ENCODE assay signal across 14 mouse cellular contexts in the genomic region with DNA sequence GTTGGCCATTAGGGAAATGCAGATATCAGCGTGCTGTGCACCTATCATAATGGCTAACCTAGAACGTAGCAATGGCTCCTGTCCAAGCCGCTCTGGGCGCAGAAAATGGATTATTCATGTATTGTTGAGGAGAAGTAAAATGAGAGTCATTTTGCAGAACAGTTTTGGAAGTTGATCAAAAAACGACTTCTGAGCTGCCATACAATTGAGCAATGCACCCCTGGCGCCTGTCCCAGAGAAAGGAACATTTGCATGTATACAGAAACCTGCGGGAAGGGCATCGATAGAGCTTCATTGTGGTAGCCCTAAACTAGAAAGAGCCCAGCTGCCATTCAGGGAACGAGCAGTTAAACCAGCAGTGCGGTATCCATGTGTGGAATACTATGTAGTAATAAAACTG. TPM values are rescaled to one million over a fixed set of nuclear protein-coding genes. Genes with fewer than 3 reads are reported as not detected.
DNase-seq lines count a peak whose midpoint lies in the region; ATAC-seq lines count a peak whose summit lies in the region.
"Had no signal": no experiment of that assay in that cellular context is flagged by ENCODE, and none has a peak within 500 bp of the region (broad histone marks: within the 10 kb centered on the region; RNA-seq: fewer than 3 reads in every experiment).

No protein-coding gene starts in this region.

- H3K4me3 ChIP-seq in hindbrain, embryonic 13.5 days, result no peak overlapping the region
- H3K4me3 ChIP-seq in hindbrain, embryonic 16.5 days (ENCODE audit: low read length), result no peak overlapping the region
- no peak overlapping the region for H3K4me3 ChIP-seq in embryonic facial prominence, embryonic 15.5 days (replicated peaks)

- H3K9me3 ChIP-seq in hindbrain, embryonic 13.5 days, result no peaks in the 10 kb centered on the region
- no peaks in the 10 kb centered on the region; the same call in 1 of the 2 replicates for H3K9me3 ChIP-seq in hindbrain, embryonic 16.5 days (ENCODE audit: control insufficient read depth, low read length)
- no peaks in the 10 kb centered on the region for H3K9me3 ChIP-seq in embryonic facial prominence, embryonic 15.5 days (replicated peaks)

- 63% methylated on average over 10 of the region's 10 CpGs for WGBS in hindbrain, embryonic 13.5 days
- WGBS in hindbrain, embryonic 16.5 days, result 56% methylated on average over 10 of the region's 10 CpGs
- 66% methylated on average over 10 of the region's 10 CpGs for WGBS in embryonic facial prominence, embryonic 15.5 days

- no peaks in the 10 kb centered on the region for H3K27me3 ChIP-seq in hindbrain, embryonic 13.5 days
- H3K27me3 ChIP-seq in hindbrain, embryonic 16.5 days (replicated peaks; ENCODE audit: control insufficient read depth, insufficient read depth, low read length), result no peaks in the 10 kb centered on the region
- H3K27me3 ChIP-seq in embryonic facial prominence, embryonic 15.5 days, result no peaks in the 10 kb centered on the region
- H3K27me3 ChIP-seq: CH12.LX had no signal

- no peak overlapping the region for H3K27ac ChIP-seq in hindbrain, embryonic 13.5 days
- no peak overlapping the region for H3K27ac ChIP-seq in hindbrain, embryonic 16.5 days (ENCODE audit: low read depth, low read length)
- 0 out of 2 replicates have a peak overlapping the region, but pooled peaks have one; percentile 28 for H3K27ac ChIP-seq in embryonic facial prominence, embryonic 15.5 days (replicated peaks)
- H3K27ac ChIP-seq: liver, embryonic 14.5 days had no signal

- ATAC-seq in hindbrain, embryonic 13.5 days (ENCODE audit: low FRiP score), result peak; percentile 49
- no peak for ATAC-seq in hindbrain, embryonic 16.5 days
- no peak for ATAC-seq in embryonic facial prominence, embryonic 15.5 days (ENCODE audit: insufficient number of reproducible peaks, low FRiP score, low TSS enrichment, low read depth)
- no peak for ATAC-seq in activated CD4-positive, CD25-positive, alpha-beta regulatory T cell, adult 4 months
- ATAC-seq: intestine, embryonic 16.5 days; midbrain, embryonic 16.5 days had no signal

- H3K4me2 ChIP-seq in hindbrain, embryonic 13.5 days, result no peak overlapping the region
- H3K4me2 ChIP-seq in hindbrain, embryonic 16.5 days (ENCODE audit: low read length), result no peak overlapping the region
- no peak overlapping the region for H3K4me2 ChIP-seq in embryonic facial prominence, embryonic 15.5 days (replicated peaks)

- H3K36me3 ChIP-seq in hindbrain, embryonic 13.5 days, result peaks cover 42% of the 10 kb centered on the region
- H3K36me3 ChIP-seq in hindbrain, embryonic 16.5 days (ENCODE audit: control insufficient read depth, insufficient read depth, low read length), result peaks cover 11% of the 10 kb centered on the region
- peaks cover 44% of the 10 kb centered on the region for H3K36me3 ChIP-seq in embryonic facial prominence, embryonic 15.5 days

- H3K9ac ChIP-seq in hindbrain, embryonic 13.5 days, result no peak overlapping the region
- H3K9ac ChIP-seq in hindbrain, embryonic 16.5 days (ENCODE audit: low read depth, low read length), result no peak overlapping the region
- no peak overlapping the region for H3K9ac ChIP-seq in embryonic facial prominence, embryonic 15.5 days
- H3K9ac ChIP-seq: liver, embryonic 14.5 days had no signal

- H3K4me1 ChIP-seq in hindbrain, embryonic 13.5 days (replicated peaks), result no peaks in the 10 kb centered on the region
- H3K4me1 ChIP-seq in hindbrain, embryonic 16.5 days (ENCODE audit: control insufficient read depth, insufficient read depth, low read depth, low read length), result no peaks in the 10 kb centered on the region
- no peaks in the 10 kb centered on the region for H3K4me1 ChIP-seq in embryonic facial prominence, embryonic 15.5 days

- DNase-seq in right cerebral cortex, postnatal 10 days (ENCODE audit: low spot score in 2 of 2), result peak; percentile 41 to 51
- no peak for DNase-seq in right cerebral cortex, postnatal 36 days (ENCODE audit: low spot score in 2 of 2)
- DNase-seq in lung, postnatal 4 days, result peak; percentile 15 to 43
- DNase-seq in thymus, postnatal 0 days (ENCODE audit: low spot score), result no peak
- DNase-seq: gastrocnemius, postnatal 25 days; kidney, postnatal 4 days had no signal

RNA-seq across cellular contexts. Expression of gene Lamtor3, which starts 18.2 kb away (rescaled TPM):
- polyA plus RNA-seq in hindbrain, embryonic 13.5 days (2015; fragmentation: Nextera tagmentation; extraction: Ambion mirVana), result 121 and 130 TPM in 2 replicates
- polyA plus RNA-seq in hindbrain, embryonic 16.5 days (2015; fragmentation: Nextera tagmentation; extraction: Ambion mirVana), result 132 and 135 TPM in 2 replicates
- 110 and 116 TPM in 2 replicates for polyA plus RNA-seq in embryonic facial prominence, embryonic 15.5 days (2015; fragmentation: Nextera tagmentation; extraction: Ambion mirVana)
- polyA plus RNA-seq in thymus, postnatal 0 days (2015; fragmentation: Nextera tagmentation; extraction: Ambion mirVana), result 119 and 129 TPM in 2 replicates
- polyA plus RNA-seq in activated CD4-positive, CD25-positive, alpha-beta regulatory T cell, adult 4 months (2017; shearing (Covaris generic)), result 10 to 100 TPM; 69.7 to 81.8 TPM

RNA-seq across cellular contexts. Expression of gene Dnajb14, which starts 32.7 kb away (rescaled TPM):
- polyA plus RNA-seq in hindbrain, embryonic 13.5 days (2015; fragmentation: Nextera tagmentation; extraction: Ambion mirVana), result 11.7 and 11.9 TPM in 2 replicates
- 12.2 and 13.9 TPM in 2 replicates for polyA plus RNA-seq in hindbrain, embryonic 16.5 days (2015; fragmentation: Nextera tagmentation; extraction: Ambion mirVana)
- 13.6 and 13.9 TPM in 2 replicates for polyA plus RNA-seq in embryonic facial prominence, embryonic 15.5 days (2015; fragmentation: Nextera tagmentation; extraction: Ambion mirVana)
- 5.6 TPM in 2 replicates for polyA plus RNA-seq in thymus, postnatal 0 days (2015; fragmentation: Nextera tagmentation; extraction: Ambion mirVana)
- 1 to 10 TPM; 2.8 to 3.9 TPM for polyA plus RNA-seq in activated CD4-positive, CD25-positive, alpha-beta regulatory T cell, adult 4 months (2017; shearing (Covaris generic))

RNA-seq across cellular contexts. Expression of gene H2afz, which starts 35.9 kb away (rescaled TPM):
- 1,016 and 1,041 TPM in 2 replicates for polyA plus RNA-seq in hindbrain, embryonic 13.5 days (2015; fragmentation: Nextera tagmentation; extraction: Ambion mirVana)
- polyA plus RNA-seq in hindbrain, embryonic 16.5 days (2015; fragmentation: Nextera tagmentation; extraction: Ambion mirVana), result 683 and 688 TPM in 2 replicates
- 1,249 and 1,332 TPM in 2 replicates for polyA plus RNA-seq in embryonic facial prominence, embryonic 15.5 days (2015; fragmentation: Nextera tagmentation; extraction: Ambion mirVana)
- 2,821 and 2,837 TPM in 2 replicates for polyA plus RNA-seq in thymus, postnatal 0 days (2015; fragmentation: Nextera tagmentation; extraction: Ambion mirVana)
- 1,000 to 10,000 TPM; 1,823 to 2,009 TPM for polyA plus RNA-seq in activated CD4-positive, CD25-positive, alpha-beta regulatory T cell, adult 4 months (2017; shearing (Covaris generic))

Comparison
In these comparisons a context has a peak if more than half of its experiments do, and no peak if none do; other contexts are left out.
1. DNase-seq: peak in right cerebral cortex, postnatal 10 days (2 of 2) and lung, postnatal 4 days (2 of 2); none in right cerebral cortex, postnatal 36 days (0 of 2) and thymus, postnatal 0 days (single experiment).